Mouse (Mus musculus) neural tube, embryonic 15.5 days (tissue): ENCODE data around the gene Gm20822. TPM values are rescaled to one million over a fixed set of nuclear protein-coding genes. Genes with fewer than 3 reads are reported as not detected.
"Not testable (repeated sequence)": the region's sequence is repeated elsewhere in the genome, so short reads cannot be mapped to it uniquely, and the experiment has no call there.

Source experiments
- ATAC-seq: fragments of 200-750 bp; cut with Nextera tagmentation; 2 replicates; pipeline ENCODE4 v1.8.0; 2017; ENCODE audit warnings: mild to moderate bottlenecking, moderate TSS enrichment, moderate library complexity; ENCODE audit not compliant: low FRiP score
- H3K27ac ChIP-seq: fragments of 300-500 bp; sonication (generic); replicated peaks from 2 replicates; pipeline ENCODE4 v1.5.1; 2015; ENCODE audit warnings: mild to moderate bottlenecking, inconsistent platforms
- H3K27me3 ChIP-seq: fragments of 300-500 bp; sonication (generic); replicated peaks from 2 replicates; pipeline ENCODE4 v1.6.1; 2015; ENCODE audit warnings: inconsistent platforms
- H3K36me3 ChIP-seq: fragments of 300-500 bp; sonication (generic); 2 replicates; pipeline ENCODE4 v1.6.1; 2015; ENCODE audit warnings: inconsistent platforms
- H3K4me1 ChIP-seq: fragments of 300-500 bp; sonication (generic); 2 replicates; pipeline ENCODE4 v1.6.1; 2015; ENCODE audit warnings: inconsistent platforms
- H3K4me2 ChIP-seq: fragments of 300-500 bp; sonication (generic); 2 replicates; pipeline ENCODE4 v1.6.1; 2015; ENCODE audit warnings: inconsistent platforms, mild to moderate bottlenecking, moderate library complexity
- H3K4me3 ChIP-seq: fragments of 300-500 bp; sonication (generic); replicated peaks from 2 replicates; pipeline ENCODE4 v1.5.1; 2015; ENCODE audit warnings: mild to moderate bottlenecking, inconsistent platforms
- H3K9ac ChIP-seq: fragments of 300-500 bp; sonication (generic); replicated peaks from 2 replicates; pipeline ENCODE4 v1.6.1; 2015; ENCODE audit warnings: mild to moderate bottlenecking, inconsistent platforms
- H3K9me3 ChIP-seq: fragments of 300-500 bp; sonication (generic); replicated peaks from 2 replicates; pipeline ENCODE4 v1.6.1; 2016; ENCODE audit warnings: inconsistent platforms
- WGBS: fragments of 180-500 bp; shearing (Covaris S2); methylation state at CpG from one replicate; pipeline ENCODE4 v1.1.7; 2015; ENCODE audit warnings: mixed read lengths; 5-methylcytosine and 5-hydroxymethylcytosine counted together
- polyA plus RNA-seq: library from polyadenylated mRNA; unstranded; fragments of >200 nt; fragmentation: Nextera tagmentation; extraction: Ambion mirVana; gene quantifications from 2 replicates; pipeline ENCODE4 v1.2.1, GENCODE M21; 2015

Gm20822 gene
- polyA plus RNA-seq, result not detected in 2 replicates

- H3K9me3 ChIP-seq, H3K36me3 ChIP-seq, H3K4me3 ChIP-seq, ATAC-seq, H3K4me1 ChIP-seq, H3K9ac ChIP-seq, H3K4me2 ChIP-seq, H3K27ac ChIP-seq, H3K27me3 ChIP-seq: not testable (repeated sequence)
- WGBS, result no CpG with 5 or more reads among the region's 3 CpGs
Observed at GRCm38 (mm10) chrY:15884671-15885070, at the start of gene Gm20822. TSS of gene Gm20822 (minus strand) at chrY:15884771.
